Mouse (Mus musculus): ENCODE results near the gene Epb41. TPM values are rescaled to one million over a fixed set of nuclear protein-coding genes. Genes with fewer than 3 reads are reported as not detected.

Epb41 gene
- polyA plus RNA-seq, 1 experiment from 2014 or later = 43.1 TPM

DNA sequence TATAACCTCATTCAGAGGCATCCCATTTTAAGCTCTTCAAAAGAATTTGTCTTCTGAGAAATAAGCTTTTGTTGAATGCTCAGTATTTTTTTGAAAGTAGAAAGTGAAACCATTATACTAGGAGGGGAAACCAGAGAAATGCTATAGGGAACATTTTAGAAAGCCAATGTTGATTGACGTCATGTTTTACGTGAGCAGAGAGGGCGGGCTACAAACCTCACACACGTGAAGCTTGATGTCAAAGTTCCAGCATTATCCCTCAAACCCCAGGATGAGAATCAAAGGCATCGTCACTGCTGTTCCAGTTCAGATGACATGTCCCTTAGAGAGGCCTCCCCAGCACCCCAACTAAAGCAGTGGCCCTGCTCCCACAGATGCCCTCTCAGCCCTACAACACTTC, 66.9 kb downstream of the Epb41 start:
- Histone ChIP-seq H3K9me3 (ENCODE audit: control insufficient read depth, low read length) (no peaks in the 10 kb centered on the region), H3K4me1 (ENCODE audit: control insufficient read depth, insufficient read depth, low read depth, low read length) (no peaks in the 10 kb centered on the region), H3K9ac (ENCODE audit: low read depth, low read length) (no peak overlapping the region), H3K27ac (ENCODE audit: low read depth, low read length) (no peak overlapping the region), H3K4me2 (ENCODE audit: low read length) (no peak overlapping the region), H3K36me3 (ENCODE audit: control insufficient read depth, insufficient read depth, low read length) (peaks cover 13% of the 10 kb centered on the region), H3K4me3 (ENCODE audit: low read length) (no peak overlapping the region), H3K27me3 (replicated peaks; ENCODE audit: control insufficient read depth, insufficient read depth, low read length) (no peaks in the 10 kb centered on the region)
- no peak for ATAC-seq
- 81% methylated on average over 5 of the region's 5 CpGs for WGBS

DNA sequence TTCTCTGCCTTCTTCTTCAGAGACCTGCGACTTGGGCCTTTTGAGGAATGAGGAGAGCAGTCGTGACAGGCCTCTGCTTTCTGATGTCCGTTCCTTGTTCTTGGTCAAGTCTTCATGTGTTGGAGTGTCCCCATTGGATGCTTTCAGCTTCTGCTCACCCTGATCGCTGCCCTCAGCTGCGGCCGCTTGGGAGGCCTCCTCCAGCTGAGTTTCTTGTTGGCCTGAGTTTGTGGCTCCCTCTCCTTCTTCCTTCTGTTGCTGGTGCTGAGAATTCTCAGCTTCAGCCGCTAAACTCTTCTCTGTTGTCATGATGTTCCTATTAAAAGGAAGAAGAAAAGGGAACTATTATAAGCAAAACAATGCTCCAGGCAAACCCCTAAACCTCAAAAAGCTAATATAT, 68.0 kb downstream of the Epb41 start:
- no peaks in the 10 kb centered on the region for H3K9me3 ChIP-seq (ENCODE audit: control insufficient read depth, low read length)
- H3K4me1 ChIP-seq (ENCODE audit: control insufficient read depth, insufficient read depth, low read depth, low read length) = no peaks in the 10 kb centered on the region
- H3K4me3 ChIP-seq (ENCODE audit: low read length) = no peak overlapping the region
- no peak overlapping the region for H3K27ac ChIP-seq (ENCODE audit: low read depth, low read length)
- H3K27me3 ChIP-seq (replicated peaks; ENCODE audit: control insufficient read depth, insufficient read depth, low read length) = no peaks in the 10 kb centered on the region
- WGBS = 89% methylated on average over 7 of the region's 7 CpGs
- H3K36me3 ChIP-seq (ENCODE audit: control insufficient read depth, insufficient read depth, low read length) = peaks cover 13% of the 10 kb centered on the region
- no peak overlapping the region for H3K4me2 ChIP-seq (ENCODE audit: low read length)
- no peak for ATAC-seq
- H3K9ac ChIP-seq (ENCODE audit: low read depth, low read length) = no peak overlapping the region

DNA sequence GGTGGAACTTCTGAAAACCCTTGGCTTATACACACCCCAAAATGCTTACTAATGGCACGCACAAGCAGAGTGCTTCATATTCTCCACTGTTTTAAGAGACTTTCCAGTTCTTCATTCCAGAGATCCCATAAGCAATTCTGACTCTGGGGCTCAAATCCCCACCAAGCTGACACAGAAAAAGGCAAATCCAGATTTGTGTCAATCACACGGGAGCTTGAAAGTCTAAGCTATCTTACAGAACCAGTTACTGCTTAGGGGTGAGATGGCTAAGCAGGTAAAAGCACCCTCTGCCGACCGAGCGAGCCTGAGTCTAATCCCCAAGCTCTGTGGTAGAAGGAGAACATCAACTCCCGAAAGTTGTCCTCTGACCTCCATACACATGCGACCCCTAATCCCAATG, 76.5 kb downstream of the Epb41 start:
- WGBS = 90% methylated on average over 7 of the region's 7 CpGs
- ATAC-seq = no peak

DNA sequence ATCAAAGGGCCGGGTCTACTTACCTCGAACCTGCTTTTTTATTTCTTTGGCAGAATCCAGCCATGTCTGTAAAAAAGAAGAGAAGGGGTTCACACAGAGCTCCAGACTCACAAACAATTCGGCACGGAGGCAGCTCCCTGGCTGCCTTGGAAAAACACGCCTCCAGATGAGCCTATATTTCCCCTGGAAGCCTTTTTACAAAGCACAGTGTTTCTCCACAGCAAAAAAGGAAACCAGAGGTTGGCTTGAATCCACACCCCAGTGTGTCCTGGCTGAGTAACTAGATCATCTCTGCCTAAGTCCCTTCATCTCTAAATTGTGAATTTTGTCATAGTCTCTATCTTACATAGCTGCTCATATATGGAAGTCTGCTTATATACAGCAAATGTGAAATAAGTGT, 77.6 kb downstream of the Epb41 start:
- no peak overlapping the region for H3K27ac ChIP-seq (ENCODE audit: low read depth, low read length)
- no peak overlapping the region for H3K4me2 ChIP-seq (ENCODE audit: low read length)
- no peaks in the 10 kb centered on the region for H3K27me3 ChIP-seq (replicated peaks; ENCODE audit: control insufficient read depth, insufficient read depth, low read length)
- ATAC-seq = no peak
- no peak overlapping the region for H3K4me3 ChIP-seq (ENCODE audit: low read length)
- no peak overlapping the region for H3K9ac ChIP-seq (ENCODE audit: low read depth, low read length)
- H3K4me1 ChIP-seq (ENCODE audit: control insufficient read depth, insufficient read depth, low read depth, low read length) = no peaks in the 10 kb centered on the region
- H3K9me3 ChIP-seq (ENCODE audit: control insufficient read depth, low read length) = no peaks in the 10 kb centered on the region
- WGBS = 75% methylated on average over 5 of the region's 5 CpGs
- H3K36me3 ChIP-seq (ENCODE audit: control insufficient read depth, insufficient read depth, low read length) = 0 out of 2 replicates have a peak, but pooled peaks cover 3% of the 10 kb centered on the region

More for the DNA sequence above, 76.5 kb downstream of the Epb41 start:
- Histone ChIP-seq H3K36me3 (ENCODE audit: control insufficient read depth, insufficient read depth, low read length) (peaks cover 7% of the 10 kb centered on the region; the same call in 1 of the 2 replicates), H3K9me3 (ENCODE audit: control insufficient read depth, low read length) (no peaks in the 10 kb centered on the region), H3K4me3 (ENCODE audit: low read length) (no peak overlapping the region), H3K9ac (ENCODE audit: low read depth, low read length) (no peak overlapping the region), H3K4me1 (ENCODE audit: control insufficient read depth, insufficient read depth, low read depth, low read length) (no peaks in the 10 kb centered on the region), H3K4me2 (ENCODE audit: low read length) (no peak overlapping the region), H3K27me3 (replicated peaks; ENCODE audit: control insufficient read depth, insufficient read depth, low read length) (no peaks in the 10 kb centered on the region), H3K27ac (ENCODE audit: low read depth, low read length) (no peak overlapping the region)

DNA sequence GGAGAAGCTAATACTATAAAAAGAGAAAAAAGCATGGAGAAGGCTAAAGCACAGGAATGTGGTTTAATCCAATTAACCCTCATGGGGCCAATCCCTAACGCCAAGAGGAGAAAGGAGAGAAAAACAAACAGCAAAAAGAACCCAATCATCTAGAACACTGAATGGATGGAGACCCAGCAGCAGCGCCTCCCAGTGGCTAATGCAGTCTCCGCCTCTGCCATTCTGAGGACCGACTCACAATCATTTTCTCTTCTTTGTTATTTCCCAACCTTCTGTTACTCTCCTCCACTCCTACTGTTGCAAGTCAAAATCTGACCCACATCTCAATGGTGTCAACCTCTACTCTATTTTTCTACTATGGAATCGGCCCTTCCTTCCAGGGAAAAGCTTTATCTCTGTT, 78.1 kb downstream of the Epb41 start:
- no peak for ATAC-seq
- WGBS = 43% methylated on average over 5 of the region's 5 CpGs
- Histone ChIP-seq H3K27me3 (replicated peaks; ENCODE audit: control insufficient read depth, insufficient read depth, low read length) (no peaks in the 10 kb centered on the region), H3K9ac (ENCODE audit: low read depth, low read length) (no peak overlapping the region), H3K9me3 (ENCODE audit: control insufficient read depth, low read length) (no peaks in the 10 kb centered on the region), H3K27ac (ENCODE audit: low read depth, low read length) (no peak overlapping the region), H3K4me2 (ENCODE audit: low read length) (no peak overlapping the region), H3K4me1 (ENCODE audit: control insufficient read depth, insufficient read depth, low read depth, low read length) (no peaks in the 10 kb centered on the region), H3K36me3 (ENCODE audit: control insufficient read depth, insufficient read depth, low read length) (0 out of 2 replicates have a peak, but pooled peaks cover 3% of the 10 kb centered on the region), H3K4me3 (ENCODE audit: low read length) (no peak overlapping the region)

DNA sequence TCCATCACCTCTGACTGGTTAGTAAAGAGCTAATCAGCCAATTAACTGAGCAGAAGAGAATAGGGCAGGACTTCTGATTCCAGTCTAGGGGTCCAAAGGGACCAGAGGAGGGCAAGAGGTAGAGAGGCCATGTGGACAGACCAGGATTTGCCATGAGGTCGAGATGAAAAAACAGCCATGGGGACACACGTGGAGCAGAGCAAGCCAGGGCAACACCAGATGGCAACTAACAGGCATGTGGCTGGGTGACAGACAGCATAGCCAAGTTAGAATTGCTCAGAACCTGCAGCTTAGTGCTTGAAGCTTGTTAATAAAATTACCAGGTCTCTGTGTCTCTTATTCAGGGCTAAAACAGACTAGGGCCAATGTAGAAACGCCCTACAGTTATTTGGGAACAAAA, 81.3 kb downstream of the Epb41 start:
- no peaks in the 10 kb centered on the region for H3K9me3 ChIP-seq (ENCODE audit: control insufficient read depth, low read length)
- no peak overlapping the region for H3K9ac ChIP-seq (ENCODE audit: low read depth, low read length)
- no peaks in the 10 kb centered on the region for H3K4me1 ChIP-seq (ENCODE audit: control insufficient read depth, insufficient read depth, low read depth, low read length)
- H3K36me3 ChIP-seq (ENCODE audit: control insufficient read depth, insufficient read depth, low read length) = peaks cover 2% of the 10 kb centered on the region; the same call in 1 of the 2 replicates
- H3K27me3 ChIP-seq (replicated peaks; ENCODE audit: control insufficient read depth, insufficient read depth, low read length) = no peaks in the 10 kb centered on the region
- no peak for ATAC-seq
- 58% methylated on average over 3 of the region's 3 CpGs for WGBS
- H3K27ac ChIP-seq (ENCODE audit: low read depth, low read length) = no peak overlapping the region
- H3K4me2 ChIP-seq (ENCODE audit: low read length) = no peak overlapping the region
- no peak overlapping the region for H3K4me3 ChIP-seq (ENCODE audit: low read length)

DNA sequence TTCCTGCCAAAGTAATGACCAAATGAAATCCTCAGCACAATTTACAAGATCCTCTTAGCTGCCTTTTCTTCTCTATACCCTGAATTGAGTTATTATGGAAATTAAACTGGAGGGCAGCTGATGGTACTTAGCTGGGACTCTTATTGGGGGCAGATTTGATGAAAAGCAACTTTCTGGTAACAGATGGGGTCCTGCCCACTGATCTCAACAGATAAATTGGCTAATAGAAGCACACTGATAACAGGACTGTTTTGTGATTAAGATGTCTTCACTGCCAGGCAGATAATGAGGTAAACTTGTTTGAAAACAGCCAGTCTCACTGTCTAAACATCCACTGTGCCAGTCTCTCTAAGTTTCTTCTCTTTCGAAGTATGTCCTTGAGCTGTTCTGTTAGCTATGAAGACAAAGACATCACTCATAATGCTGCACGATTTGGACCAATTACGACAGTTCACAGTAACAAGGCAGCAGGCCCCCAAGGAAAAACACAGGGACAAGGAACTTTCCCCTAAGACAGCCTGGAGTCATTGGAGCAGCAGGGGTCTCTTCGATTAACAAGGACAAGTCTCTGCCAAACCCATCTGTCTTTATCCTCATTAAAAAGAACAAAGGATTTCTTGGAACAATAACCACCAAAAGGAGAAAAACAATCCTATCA, 92.1 kb downstream of the Epb41 start:
- Histone ChIP-seq H3K27me3 (replicated peaks; ENCODE audit: control insufficient read depth, insufficient read depth, low read length) (no peaks in the 10 kb centered on the region), H3K9me3 (ENCODE audit: control insufficient read depth, low read length) (no peaks in the 10 kb centered on the region), H3K27ac (ENCODE audit: low read depth, low read length) (no peak overlapping the region; the same call in 1 of the 2 replicates), H3K9ac (ENCODE audit: low read depth, low read length) (no peak overlapping the region), H3K4me2 (ENCODE audit: low read length) (no peak overlapping the region), H3K36me3 (ENCODE audit: control insufficient read depth, insufficient read depth, low read length) (no peaks in the 10 kb centered on the region), H3K4me3 (ENCODE audit: low read length) (no peak overlapping the region), H3K4me1 (ENCODE audit: control insufficient read depth, insufficient read depth, low read depth, low read length) (no peaks in the 10 kb centered on the region)
- ATAC-seq = no peak
- WGBS = 4% methylated on average over 4 of the region's 4 CpGs

DNA sequence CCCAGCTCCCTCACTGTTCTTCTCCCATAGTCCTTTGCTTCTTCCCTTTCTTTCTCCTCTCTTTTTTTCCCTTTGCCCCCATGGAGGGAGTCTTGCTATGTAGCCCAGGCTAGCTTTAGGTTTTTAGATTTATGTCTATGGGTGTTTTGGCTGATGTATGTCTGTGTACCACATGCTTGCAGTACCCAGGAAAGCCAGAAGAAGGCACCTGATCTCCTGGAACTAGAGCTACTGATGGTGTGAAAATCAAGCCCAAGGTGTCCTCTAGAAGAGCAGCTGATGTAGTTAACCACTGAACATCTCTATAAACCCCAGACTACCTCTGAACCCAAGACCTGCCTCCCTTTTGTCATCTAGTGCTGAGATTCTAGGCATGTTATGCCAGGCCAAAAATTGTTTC, 93.4 kb downstream of the Epb41 start:
- no peaks in the 10 kb centered on the region for H3K27me3 ChIP-seq (replicated peaks; ENCODE audit: control insufficient read depth, insufficient read depth, low read length)
- H3K36me3 ChIP-seq (ENCODE audit: control insufficient read depth, insufficient read depth, low read length) = no peaks in the 10 kb centered on the region
- H3K27ac ChIP-seq (ENCODE audit: low read depth, low read length) = no peak overlapping the region
- no peaks in the 10 kb centered on the region for H3K9me3 ChIP-seq (ENCODE audit: control insufficient read depth, low read length)
- H3K9ac ChIP-seq (ENCODE audit: low read depth, low read length) = no peak overlapping the region
- no peak for ATAC-seq
- no peak overlapping the region for H3K4me3 ChIP-seq (ENCODE audit: low read length)
- no peak overlapping the region for H3K4me2 ChIP-seq (ENCODE audit: low read length)
- H3K4me1 ChIP-seq (ENCODE audit: control insufficient read depth, insufficient read depth, low read depth, low read length) = no peaks in the 10 kb centered on the region

DNA sequence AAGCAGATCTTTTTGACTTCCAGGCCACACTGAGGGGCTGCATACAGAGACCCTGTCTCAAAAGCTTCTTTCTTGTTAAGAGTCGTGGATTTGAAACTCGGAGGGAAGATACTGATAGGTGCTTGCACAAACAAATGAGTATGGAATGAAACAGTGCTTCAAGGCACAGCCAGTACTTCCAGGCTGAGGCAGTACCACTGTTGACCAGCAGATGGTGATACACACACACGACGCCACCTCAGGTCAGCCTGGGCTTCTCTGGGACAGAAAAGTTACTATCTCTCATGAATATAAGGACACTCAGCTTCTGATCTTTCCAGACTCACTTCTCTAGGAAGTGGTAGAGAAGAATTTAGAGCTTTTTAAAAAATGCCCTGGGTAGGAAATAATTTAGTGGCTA, 97.9 kb downstream of the Epb41 start:
- Histone ChIP-seq H3K4me1 (ENCODE audit: control insufficient read depth, insufficient read depth, low read depth, low read length) (no peaks in the 10 kb centered on the region), H3K9me3 (ENCODE audit: control insufficient read depth, low read length) (no peaks in the 10 kb centered on the region), H3K27me3 (replicated peaks; ENCODE audit: control insufficient read depth, insufficient read depth, low read length) (no peaks in the 10 kb centered on the region), H3K4me2 (ENCODE audit: low read length) (no peak overlapping the region), H3K9ac (ENCODE audit: low read depth, low read length) (no peak overlapping the region), H3K4me3 (ENCODE audit: low read length) (no peak overlapping the region), H3K27ac (ENCODE audit: low read depth, low read length) (no peak overlapping the region), H3K36me3 (ENCODE audit: control insufficient read depth, insufficient read depth, low read length) (0 out of 2 replicates have a peak, but pooled peaks cover 10% of the 10 kb centered on the region)
- ATAC-seq = 0 out of 2 replicates have a peak, but pooled peaks have one; percentile 42
- WGBS = 29% methylated on average over 4 of the region's 4 CpGs

Data from hindbrain, embryonic 16.5 days (tissue).